Mouse (Mus musculus) ES-E14 (cell line): ENCODE results near the gene Plek2. TPM values are rescaled to one million over a fixed set of nuclear protein-coding genes. Genes with fewer than 3 reads are reported as not detected.
A peak's percentile ranks its signal among the peaks of the same experiment; 100 is the strongest.

Experiments used
- DNase-seq: peaks from one replicate; pipeline ENCODE4 v3.0.0-alpha.2; 2013; ENCODE audit warnings: low read depth, low spot score
- H3K27ac ChIP-seq: 2 replicates; pipeline ENCODE4 v1.5.1; 2012; ENCODE audit warnings: low read depth, mild to moderate bottlenecking, low read length, moderate library complexity, mixed read lengths; ENCODE audit not compliant: poor library complexity, insufficient read depth, severe bottlenecking
- H3K36me3 ChIP-seq: 2 replicates; pipeline ENCODE4 v1.6.1; 2012; ENCODE audit warnings: mild to moderate bottlenecking, low read length, moderate library complexity, mixed read lengths; ENCODE audit not compliant: control insufficient read depth, poor library complexity, insufficient read depth, severe bottlenecking
- H3K4me1 ChIP-seq, 2 experiments: fragments of 150-350 bp in 1 of 2; sonication (generic) in 1 of 2; 2 replicates each; pipeline ENCODE4 v1.6.1; 2012; ENCODE audit warnings: low read length in 2 of 2, mild to moderate bottlenecking in 1 of 2, mixed read lengths in 1 of 2; ENCODE audit not compliant: control insufficient read depth in 2 of 2, insufficient read depth in 2 of 2, poor library complexity in 1 of 2
- H3K4me3 ChIP-seq, 2 experiments: fragments of 150-350 bp in 1 of 2; sonication (generic) in 1 of 2; 2 replicates each; pipeline ENCODE4 v1.5.1; 2012; ENCODE audit warnings: low read length in 2 of 2, low read depth in 1 of 2, mild to moderate bottlenecking in 1 of 2, mixed read lengths in 1 of 2; ENCODE audit not compliant: insufficient read depth in 1 of 2, poor library complexity in 1 of 2, severe bottlenecking in 1 of 2
- H3K9ac ChIP-seq: 2 replicates; pipeline ENCODE4 v1.6.1; 2012; ENCODE audit warnings: low read depth, mild to moderate bottlenecking, low read length, mixed read lengths; ENCODE audit not compliant: poor library complexity, insufficient read depth, severe bottlenecking
- H3K9me3 ChIP-seq: fragments of 150-350 bp; sonication (generic); 2 replicates; pipeline ENCODE4 v1.6.1; 2012; ENCODE audit warnings: low read depth, mild to moderate bottlenecking, low read length; ENCODE audit not compliant: control insufficient read depth, insufficient read depth
- CHD2 ChIP-seq: IDR thresholded peaks from 2 replicates; pipeline ENCODE4 v1.6.1; 2014; ENCODE audit warnings: mild to moderate bottlenecking, low read depth, low read length, inconsistent platforms
- HCFC1 ChIP-seq: IDR thresholded peaks from 2 replicates; pipeline ENCODE4 v1.6.1; 2012; ENCODE audit warnings: low read length, inconsistent platforms, borderline replicate concordance; ENCODE audit not compliant: insufficient read depth
- MAFK ChIP-seq: IDR thresholded peaks from 2 replicates; pipeline ENCODE4 v1.6.1; 2014; ENCODE audit warnings: mild to moderate bottlenecking, low read depth, low read length, inconsistent platforms; ENCODE audit not compliant: insufficient read depth
- ZC3H11A ChIP-seq: IDR thresholded peaks from 2 replicates; pipeline ENCODE4 v1.6.1; 2012; ENCODE audit warnings: low read depth, mild to moderate bottlenecking, inconsistent platforms, low read length, borderline replicate concordance
- ZNF384 ChIP-seq: IDR thresholded peaks from 2 replicates; pipeline ENCODE4 v1.6.1; 2012; ENCODE audit warnings: low read depth, low read length, inconsistent platforms
- in situ Hi-C, 2 experiments: fragments of 600-800 bp; cut with MboI; formaldehyde crosslinking; loops; one replicate each; pipeline ENCODE4 v1.15.1; 2025; ENCODE audit warnings: low sequenced_read_pairs in 2 of 2, inconsistent platforms in 1 of 2; ENCODE audit not compliant: unreplicated experiment in 2 of 2
- total RNA-seq: library from RNA; depleted of rRNA; stranded (reverse); fragments of 300-350 nt; gene quantifications from 2 replicates; pipeline ENCODE4 v1.2.3, GENCODE M21; 2012

The Plek2 gene
- total RNA-seq, 1 experiment = 0.98 TPM

GRCm38 (mm10) chr12:78915561-78915960 is 8.8 kb upstream of the Plek2 start:
- no peak for DNase-seq

GRCm38 (mm10) chr12:78914458-78914857 is 7.7 kb upstream of the Plek2 start:
- Histone ChIP-seq H3K4me1 (peaks cover 2 to 3% of the 10 kb centered on the region in 2 experiments; a peak in 2 of 4 replicates), H3K27ac (no peak overlapping the region), H3K36me3 (no peaks in the 10 kb centered on the region), H3K4me3 (no peak overlapping the region), H3K9me3 (no peaks in the 10 kb centered on the region), H3K9ac (no peak overlapping the region)
- no peak for TF ChIP-seq MAFK
- TF ChIP-seq ZC3H11A = no peak
- no peak for TF ChIP-seq ZNF384
- no peak for TF ChIP-seq CHD2
- no peak for TF ChIP-seq HCFC1
- in situ Hi-C loops = loop anchor here in 1 of 2 experiments (10.0 kb wide), 1 partner anchor 170 kb away; the partner anchor contains the start of gene Pigh
- DNase-seq = no peak

More at GRCm38 (mm10) chr12:78915561-78915960, 8.8 kb upstream of the Plek2 start:
- no peaks in the 10 kb centered on the region for H3K36me3 ChIP-seq
- in situ Hi-C loops = loop anchor here in 1 of 2 experiments (10.0 kb wide), 1 partner anchor 169 kb away; the partner anchor contains the start of gene Pigh
- H3K9me3 ChIP-seq = no peaks in the 10 kb centered on the region
- H3K4me1 ChIP-seq = peaks cover 1 to 2% of the 10 kb centered on the region in 2 experiments; a peak in 2 of 4 replicates
- no peak overlapping the region for H3K4me3 ChIP-seq
- H3K27ac ChIP-seq = no peak overlapping the region
- TF ChIP-seq MAFK (no peak), ZC3H11A (no peak), CHD2 (no peak), ZNF384 (no peak), HCFC1 (no peak)
- no peak overlapping the region for H3K9ac ChIP-seq

GRCm38 (mm10) chr12:78911707-78912417 is 5.1 kb upstream of the Plek2 start:
- H3K36me3 ChIP-seq = no peaks in the 10 kb centered on the region
- 0 out of 2 replicates have a peak overlapping the region, but pooled peaks have one; percentile 40 for H3K9ac ChIP-seq
- H3K4me1 ChIP-seq = peaks cover 2 to 3% of the 10 kb centered on the region in 2 experiments; a peak in 2 of 4 replicates
- no peak for TF ChIP-seq ZC3H11A
- TF ChIP-seq MAFK = no peak
- no peak for TF ChIP-seq CHD2
- no peak for TF ChIP-seq HCFC1
- TF ChIP-seq ZNF384 = no peak
- H3K4me3 ChIP-seq = peak overlapping the region; percentile 25 to 63
- no peak overlapping the region for H3K27ac ChIP-seq
- peak; percentile 68 for DNase-seq
- in situ Hi-C loops = loop anchor here in 1 of 2 experiments (10.0 kb wide), 1 partner anchor 173 kb away; the partner anchor contains the start of gene Pigh
- H3K9me3 ChIP-seq = no peaks in the 10 kb centered on the region

- in situ Hi-C loops = loop anchor here in 1 of 2 experiments (10.0 kb wide), 1 partner anchor 174 kb away; the partner anchor contains the start of gene Pigh
- H3K9ac ChIP-seq = no peak overlapping the region
- H3K9me3 ChIP-seq = no peaks in the 10 kb centered on the region
- no peaks in the 10 kb centered on the region for H3K36me3 ChIP-seq
- peaks cover 2 to 5% of the 10 kb centered on the region in 2 experiments; a peak in 2 of 4 replicates for H3K4me1 ChIP-seq
- H3K4me3 ChIP-seq = peak overlapping the region; percentile 25 to 63; a peak in 2 of 4 replicates
- H3K27ac ChIP-seq = no peak overlapping the region
- no peak for DNase-seq
- TF ChIP-seq CHD2 = no peak
- no peak for TF ChIP-seq MAFK
These were observed 4.1 kb upstream of the Plek2 start for GRCm38 (mm10) chr12:78910684-78911461.
